Mouse (Mus musculus) intestine, embryonic 14.5 days (tissue): ENCODE measurements around the gene Zfp683. TPM values are rescaled to one million over a fixed set of nuclear protein-coding genes. Genes with fewer than 3 reads are reported as not detected.

ENCODE experiments used
- ATAC-seq: fragments of 200-750 bp; cut with Nextera tagmentation; replicated peaks from 2 replicates; pipeline ENCODE4 v1.8.0; 2017; ENCODE audit warnings: low read depth, moderate number of reproducible peaks, moderate TSS enrichment, moderate library complexity; ENCODE audit not compliant: low FRiP score, low TSS enrichment
- DNase-seq: peaks from one replicate; pipeline ENCODE4 v3.0.0-alpha.2; 2018; ENCODE audit warnings: low spot score
- H3K27ac ChIP-seq: fragments of 300-500 bp; sonication (generic); 2 replicates; pipeline ENCODE4 v1.5.1; 2014; ENCODE audit warnings: low read depth, mild to moderate bottlenecking, control low read depth
- H3K27me3 ChIP-seq: fragments of 300-500 bp; sonication (generic); replicated peaks from 2 replicates; pipeline ENCODE4 v1.6.1; 2014; ENCODE audit warnings: low read length, control low read depth; ENCODE audit not compliant: control insufficient read depth, insufficient read depth
- H3K36me3 ChIP-seq: fragments of 300-500 bp; sonication (generic); 2 replicates; pipeline ENCODE4 v1.6.1; 2014; ENCODE audit warnings: low read length, control low read depth; ENCODE audit not compliant: control insufficient read depth, insufficient read depth
- H3K4me1 ChIP-seq: fragments of 300-500 bp; sonication (generic); replicated peaks from 2 replicates; pipeline ENCODE4 v1.6.1; 2014; ENCODE audit warnings: low read length, control low read depth, mixed read lengths; ENCODE audit not compliant: control insufficient read depth, insufficient read depth
- H3K4me2 ChIP-seq: fragments of 300-500 bp; sonication (generic); 2 replicates; pipeline ENCODE4 v1.6.1; 2014; ENCODE audit warnings: low read length
- H3K4me3 ChIP-seq: fragments of 300-500 bp; sonication (generic); 2 replicates; pipeline ENCODE4 v1.5.1; 2014; ENCODE audit warnings: low read depth, low read length, control low read depth, mixed read lengths
- H3K9ac ChIP-seq: fragments of 300-500 bp; sonication (generic); 2 replicates; pipeline ENCODE4 v1.6.1; 2014; ENCODE audit warnings: mild to moderate bottlenecking, low read length
- H3K9me3 ChIP-seq: fragments of 300-500 bp; sonication (generic); 2 replicates; pipeline ENCODE4 v1.6.1; 2016; ENCODE audit warnings: low read length, control low read depth; ENCODE audit not compliant: control insufficient read depth
- WGBS: fragments of 180-500 bp; shearing (Covaris S2); extraction: QIAGEN DNeasy Blood & Tissue Kit; methylation state at CpG from one replicate; pipeline ENCODE4 v1.1.7; 2014; 5-methylcytosine and 5-hydroxymethylcytosine counted together
- polyA plus RNA-seq: library from polyadenylated mRNA; unstranded; fragments of >200 nt; fragmentation: Nextera tagmentation; extraction: Ambion mirVana; gene quantifications from 2 replicates; pipeline ENCODE4 v1.2.1, GENCODE M21; 2014

Zfp683 gene
- polyA plus RNA-seq, 1 experiment from 2014 or later, result not detected

DNA sequence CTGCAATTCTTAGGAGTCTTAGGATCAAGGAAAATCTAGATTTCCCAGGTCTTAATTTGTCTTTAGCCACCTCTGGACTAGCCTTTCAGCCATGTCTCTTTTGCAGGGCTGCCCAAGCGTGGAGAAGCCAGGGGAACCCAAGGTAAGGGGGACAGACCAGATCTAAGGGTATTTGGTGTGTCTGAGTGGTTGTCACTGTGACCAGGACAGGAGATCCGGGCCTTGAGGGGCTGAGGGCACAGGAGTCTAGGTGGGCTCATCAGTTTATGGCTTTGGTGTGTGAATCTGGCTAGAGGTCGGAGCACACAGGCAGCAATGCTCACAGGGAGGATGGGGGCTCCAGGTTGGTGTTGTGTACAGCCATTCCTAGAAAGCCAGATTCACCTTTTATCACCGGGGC is 27.0 kb downstream of the Zfp683 start:
- WGBS, result 82% methylated on average over 4 of the region's 4 CpGs
- Histone ChIP-seq H3K4me3 (no peak overlapping the region), H3K9ac (no peak overlapping the region), H3K4me1 (peaks cover 5% of the 10 kb centered on the region; the same call in 1 of the 2 replicates), H3K27me3 (no peaks in the 10 kb centered on the region), H3K9me3 (no peaks in the 10 kb centered on the region), H3K4me2 (no peak overlapping the region), H3K27ac (no peak overlapping the region), H3K36me3 (no peaks in the 10 kb centered on the region)
- DNase-seq (no peak), ATAC-seq (no peak)

DNA sequence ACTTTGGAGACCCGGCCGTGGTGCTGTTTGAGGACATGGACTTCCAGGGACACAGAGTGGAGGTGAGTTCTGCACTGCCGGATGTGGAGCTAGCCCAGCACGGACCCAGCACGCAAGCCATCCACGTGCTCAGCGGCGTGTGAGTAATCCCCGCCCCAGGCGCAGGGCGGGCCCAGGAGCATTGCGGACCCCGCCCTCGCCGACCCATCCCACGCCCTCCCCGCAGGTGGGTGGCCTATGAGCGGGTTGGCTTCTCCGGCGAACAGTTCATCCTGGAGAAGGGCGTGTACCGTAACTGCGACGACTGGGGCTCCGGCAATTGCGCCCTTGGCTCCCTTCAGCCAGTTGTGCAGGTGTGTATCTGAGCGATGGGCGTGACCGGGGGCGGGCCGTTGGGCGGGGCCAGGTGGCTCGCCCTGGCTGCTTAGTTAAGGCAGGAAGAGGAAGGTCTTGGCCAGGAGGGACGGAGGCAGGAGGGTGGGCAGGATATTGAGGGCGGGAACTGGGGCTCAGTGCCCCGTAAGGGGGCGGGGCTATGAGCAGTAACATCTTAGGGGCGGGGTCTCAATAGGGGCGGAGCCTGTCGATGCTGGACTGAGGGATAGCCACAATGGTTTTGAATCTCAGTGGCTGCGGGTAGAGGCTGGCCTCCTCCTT is 28.2 kb downstream of the Zfp683 start:
- Histone ChIP-seq H3K27me3 (no peaks in the 10 kb centered on the region), H3K27ac (no peak overlapping the region), H3K4me1 (peaks cover 5% of the 10 kb centered on the region; the same call in 1 of the 2 replicates), H3K9ac (no peak overlapping the region), H3K9me3 (no peaks in the 10 kb centered on the region), H3K4me2 (peak overlapping the region; percentile 80), H3K36me3 (no peaks in the 10 kb centered on the region), H3K4me3 (peak overlapping the region; percentile 44)
- ATAC-seq, result peak; percentile 96
- under 1% methylated on average over 36 of the region's 41 CpGs for WGBS
- peak; percentile 91 for DNase-seq

DNA sequence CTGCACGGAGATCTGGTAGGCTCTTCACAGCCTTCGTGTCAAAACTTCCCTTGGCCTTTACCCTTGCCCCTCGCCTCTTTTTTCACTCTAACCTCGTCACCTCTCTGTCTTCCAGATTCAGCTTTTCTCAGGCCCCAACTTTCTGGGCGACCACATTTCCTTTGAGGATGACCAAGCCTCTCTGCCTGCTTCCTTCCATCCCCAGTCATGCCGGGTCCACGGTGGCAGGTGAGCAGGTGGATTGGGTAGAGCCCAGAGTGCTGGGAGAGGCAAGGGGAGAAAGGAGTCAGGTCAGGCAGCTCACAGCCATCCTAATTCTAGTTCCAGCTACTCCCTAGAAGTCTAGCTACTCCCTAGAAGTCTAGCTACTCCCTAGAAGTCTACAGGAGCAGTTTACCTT is 28.8 kb downstream of the Zfp683 start:
- Histone ChIP-seq H3K4me3 (peak overlapping the region; percentile 44), H3K9ac (no peak overlapping the region), H3K27me3 (no peaks in the 10 kb centered on the region), H3K27ac (no peak overlapping the region), H3K4me2 (peak overlapping the region; percentile 80), H3K36me3 (no peaks in the 10 kb centered on the region), H3K9me3 (no peaks in the 10 kb centered on the region), H3K4me1 (peaks cover 5% of the 10 kb centered on the region; the same call in 1 of the 2 replicates)
- DNase-seq (no peak), ATAC-seq (no peak)
- 6% methylated on average over 7 of the region's 7 CpGs for WGBS

GRCm38 (mm10) chr4:134084999-134085398 is 31.4 kb downstream of the Zfp683 start:
- H3K9ac ChIP-seq, result no peak overlapping the region
- no peak overlapping the region for H3K4me3 ChIP-seq
- H3K4me1 ChIP-seq, result peaks cover 5% of the 10 kb centered on the region; the same call in 1 of the 2 replicates
- no peaks in the 10 kb centered on the region for H3K27me3 ChIP-seq
- H3K27ac ChIP-seq, result no peak overlapping the region
- ATAC-seq, result no peak
- WGBS, result 85% methylated on average over 4 of the region's 4 CpGs
- no peaks in the 10 kb centered on the region for H3K9me3 ChIP-seq
- H3K4me2 ChIP-seq, result no peak overlapping the region
- DNase-seq, result no peak
- no peaks in the 10 kb centered on the region for H3K36me3 ChIP-seq

GRCm38 (mm10) chr4:134087412-134087811 is 33.8 kb downstream of the Zfp683 start:
- WGBS, result 33% methylated on average over 7 of the region's 7 CpGs
- no peaks in the 10 kb centered on the region for H3K27me3 ChIP-seq
- DNase-seq (no peak), ATAC-seq (peak; percentile 59)
- no peak overlapping the region for H3K9ac ChIP-seq
- no peaks in the 10 kb centered on the region for H3K9me3 ChIP-seq
- no peak overlapping the region for H3K4me2 ChIP-seq
- no peaks in the 10 kb centered on the region for H3K36me3 ChIP-seq
- H3K4me1 ChIP-seq, result no peaks in the 10 kb centered on the region
- no peak overlapping the region for H3K4me3 ChIP-seq
- no peak overlapping the region for H3K27ac ChIP-seq

GRCm38 (mm10) chr4:134089029-134089428 is 35.4 kb downstream of the Zfp683 start:
- Histone ChIP-seq H3K9ac (no peak overlapping the region), H3K4me3 (no peak overlapping the region), H3K4me1 (no peaks in the 10 kb centered on the region), H3K36me3 (no peaks in the 10 kb centered on the region), H3K4me2 (no peak overlapping the region), H3K27me3 (no peaks in the 10 kb centered on the region), H3K9me3 (no peaks in the 10 kb centered on the region), H3K27ac (no peak overlapping the region)
- DNase-seq (no peak), ATAC-seq (no peak)
- 84% methylated on average over 9 of the region's 9 CpGs for WGBS

DNA sequence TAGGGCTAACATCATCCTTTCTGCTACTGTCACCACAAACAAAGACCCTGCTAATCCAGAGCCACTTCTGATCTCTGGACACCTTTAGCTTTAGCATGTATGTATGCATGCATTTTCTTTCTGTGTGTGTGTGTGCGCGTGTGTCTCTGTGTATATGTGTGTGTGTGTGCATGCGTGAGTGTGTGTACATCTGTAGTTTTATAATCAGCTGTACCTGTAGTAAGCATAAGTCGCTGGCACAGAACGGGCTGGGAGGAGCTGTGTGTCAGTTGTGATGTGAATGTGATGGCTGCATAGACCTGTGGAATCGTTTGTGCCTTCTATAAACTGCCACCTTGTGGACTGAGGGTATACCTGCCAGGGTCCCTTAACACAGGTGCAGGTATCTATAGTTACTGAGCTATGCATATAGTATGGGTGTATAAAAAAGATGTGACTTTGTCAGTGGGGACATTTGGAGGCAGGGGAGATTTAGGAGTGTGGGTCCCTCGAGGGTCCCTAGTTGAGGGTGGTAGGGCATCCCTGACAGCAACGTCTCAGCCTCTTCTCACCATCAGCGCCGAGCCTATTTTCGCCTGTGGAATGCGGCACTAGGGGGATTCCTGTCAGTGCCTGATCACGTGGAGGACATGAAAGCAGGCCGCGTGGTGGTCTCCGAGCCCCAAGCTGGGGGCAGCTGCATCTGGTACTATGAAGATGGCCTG is 37.0 kb downstream of the Zfp683 start:
- WGBS, result 83% methylated on average over 16 of the region's 16 CpGs

GRCm38 (mm10) chr4:134091225-134091529 is 37.5 kb downstream of the Zfp683 start:
- no peak overlapping the region for H3K9ac ChIP-seq
- WGBS, result 81% methylated on average over 6 of the region's 6 CpGs
- no peaks in the 10 kb centered on the region for H3K4me1 ChIP-seq
- no peak overlapping the region for H3K4me3 ChIP-seq
- ATAC-seq, result no peak
- H3K36me3 ChIP-seq, result no peaks in the 10 kb centered on the region
- no peaks in the 10 kb centered on the region for H3K9me3 ChIP-seq
- H3K27me3 ChIP-seq, result no peaks in the 10 kb centered on the region
- no peak overlapping the region for H3K4me2 ChIP-seq
- no peak for DNase-seq
- no peak overlapping the region for H3K27ac ChIP-seq

More for the DNA sequence above, 37.0 kb downstream of the Zfp683 start:
- Histone ChIP-seq H3K9ac (no peak overlapping the region), H3K4me2 (no peak overlapping the region), H3K27me3 (no peaks in the 10 kb centered on the region), H3K36me3 (no peaks in the 10 kb centered on the region), H3K27ac (no peak overlapping the region), H3K9me3 (no peaks in the 10 kb centered on the region), H3K4me3 (no peak overlapping the region), H3K4me1 (no peaks in the 10 kb centered on the region)
- ATAC-seq (no peak), DNase-seq (no peak)
